Mouse (Mus musculus) colon, adult 2 months (tissue): ENCODE data around the gene Postn. TPM values are rescaled to one million over a fixed set of nuclear protein-coding genes. Genes with fewer than 3 reads are reported as not detected.

ENCODE experiments used
- polyA plus RNA-seq: library from polyadenylated mRNA; depleted of rRNA; stranded (reverse); fragments of >200 nt; gene quantifications from 2 replicates; pipeline ENCODE4 v1.2.3, GENCODE M21; 2012; rRNA removed

Postn gene
- 41.4 and 46.8 TPM in 2 replicates for polyA plus RNA-seq

GRCm38 (mm10) chr3:54360897-54361296 is at the start of gene Postn:
Gene Postn (plus strand): TSS chr3:54361109.

Other genes starting within 250 kb of the Postn start
- 0.21 and 0.27 TPM in 2 replicates for gene Trpc4, start 205.1 kb upstream of the Postn start, polyA plus RNA-seq